Mouse (Mus musculus) hindlimb bud, embryonic 11.5 days (tissue): Measurements from ENCODE around the gene Pcyox1.
A peak's percentile ranks its signal among the peaks of the same experiment; 100 is the strongest.

Source experiments
- DNase-seq: peaks from one replicate; pipeline ENCODE4 v3.0.0-alpha.2; 2012; ENCODE audit warnings: low read depth, low spot score; ENCODE audit errors: extremely low spot score

Gene Pcyox1

GRCm38 (mm10) chr6:86396581-86397256, at the start of gene Pcyox1:
TSS of gene Pcyox1 (minus strand) at chr6:86397154.
- no peak for DNase-seq

- DNase-seq, result no peak
These were observed 48.6 kb upstream of the Pcyox1 start for GRCm38 (mm10) chr6:86445551-86445950.

- no peak for DNase-seq
These were observed 44.6 kb upstream of the Pcyox1 start for GRCm38 (mm10) chr6:86441571-86441970.

- no peak for DNase-seq
These were observed 42.6 kb upstream of the Pcyox1 start for GRCm38 (mm10) chr6:86439531-86439930.

- no peak for DNase-seq
These were observed 42.2 kb upstream of the Pcyox1 start for GRCm38 (mm10) chr6:86439119-86439496.

GRCm38 (mm10) chr6:86438272-86439118, 41.5 kb upstream of the Pcyox1 start, which contains the start of gene C87436:
TSS of gene C87436 (plus strand) at chr6:86438374.
- peak; percentile 88 for DNase-seq

GRCm38 (mm10) chr6:86437711-86438110, 40.8 kb upstream of the Pcyox1 start:
- DNase-seq, result peak; percentile 35

- no peak for DNase-seq
These were observed 36.7 kb upstream of the Pcyox1 start for GRCm38 (mm10) chr6:86433696-86434095.

- DNase-seq, result no peak
These were observed 34.6 kb upstream of the Pcyox1 start for GRCm38 (mm10) chr6:86431531-86431930.

- DNase-seq, result no peak
These were observed 29.4 kb upstream of the Pcyox1 start, which contains the start of gene Gm44790 for GRCm38 (mm10) chr6:86426358-86426757. TSS of gene Gm44790 (plus strand) at chr6:86426658.

GRCm38 (mm10) chr6:86420491-86420890, 23.5 kb upstream of the Pcyox1 start:
- no peak for DNase-seq

- DNase-seq, result no peak
These were observed 22.3 kb upstream of the Pcyox1 start for GRCm38 (mm10) chr6:86419239-86419638.

GRCm38 (mm10) chr6:86418711-86419110, 21.8 kb upstream of the Pcyox1 start:
- no peak for DNase-seq

- DNase-seq, result no peak
These were observed 9.4 kb upstream of the Pcyox1 start for GRCm38 (mm10) chr6:86406306-86406705.

- DNase-seq, result no peak
These were observed 8.0 kb upstream of the Pcyox1 start for GRCm38 (mm10) chr6:86404996-86405395.

GRCm38 (mm10) chr6:86404100-86404861, 7.3 kb upstream of the Pcyox1 start, which contains the start of gene Tia1:
TSS of gene Tia1 (plus strand) at chr6:86404219.
- DNase-seq, result peak; percentile 95

- peak; percentile 85 for DNase-seq
These were observed 6.8 kb upstream of the Pcyox1 start for GRCm38 (mm10) chr6:86403728-86404099.

GRCm38 (mm10) chr6:86402681-86403607, 6.0 kb upstream of the Pcyox1 start:
- no peak for DNase-seq

GRCm38 (mm10) chr6:86400972-86401371, 4.0 kb upstream of the Pcyox1 start:
- DNase-seq, result peak; percentile 80

- DNase-seq, result no peak
These were observed 3.0 kb upstream of the Pcyox1 start for GRCm38 (mm10) chr6:86399995-86400394.
